Mouse (Mus musculus) v-Abl transformed pro-B cells (cell line): ENCODE results near the gene Unc45b.
"Not testable (repeated sequence)": the region's sequence is repeated elsewhere in the genome, so short reads cannot be mapped to it uniquely, and the experiment has no call there.

ENCODE experiments used
- in situ Hi-C, 2 experiments: fragments of 400-800 bp; cut with MboI; formaldehyde crosslinking; loops; one replicate each; pipeline ENCODE4 v1.15.1; 2025; ENCODE audit not compliant: unreplicated experiment in 2 of 2

The Unc45b gene

GRCm38 (mm10) chr11:82931161-82931560, 20.8 kb downstream of the Unc45b start:
- in situ Hi-C loops = not testable (repeated sequence)

GRCm38 (mm10) chr11:82931671-82932450, 21.5 kb downstream of the Unc45b start:
- in situ Hi-C loops = not testable (repeated sequence)

- in situ Hi-C loops = no loop called here
Observed at GRCm38 (mm10) chr11:82933186-82933585, 22.8 kb downstream of the Unc45b start.

DNA sequence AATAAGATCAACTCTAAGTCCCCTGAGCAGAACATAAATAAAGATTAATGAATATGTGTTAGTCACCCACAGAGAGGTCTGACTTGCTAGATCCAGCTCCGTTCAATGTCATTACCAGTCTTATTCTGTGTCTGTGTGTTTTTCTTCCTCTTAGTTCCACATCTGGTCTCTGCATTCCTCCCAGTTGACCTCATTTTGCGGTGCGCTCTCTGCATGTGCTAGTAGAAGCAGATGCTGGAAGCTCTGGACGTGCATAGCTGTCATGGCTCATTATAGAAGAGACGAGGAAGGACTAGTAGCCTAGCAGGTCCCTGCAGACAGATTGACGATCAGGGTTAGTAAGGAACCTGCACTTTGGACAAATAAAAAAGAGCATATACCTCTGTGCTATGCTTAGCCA, 33.0 kb downstream of the Unc45b start:
- in situ Hi-C loops = no loop called here

DNA sequence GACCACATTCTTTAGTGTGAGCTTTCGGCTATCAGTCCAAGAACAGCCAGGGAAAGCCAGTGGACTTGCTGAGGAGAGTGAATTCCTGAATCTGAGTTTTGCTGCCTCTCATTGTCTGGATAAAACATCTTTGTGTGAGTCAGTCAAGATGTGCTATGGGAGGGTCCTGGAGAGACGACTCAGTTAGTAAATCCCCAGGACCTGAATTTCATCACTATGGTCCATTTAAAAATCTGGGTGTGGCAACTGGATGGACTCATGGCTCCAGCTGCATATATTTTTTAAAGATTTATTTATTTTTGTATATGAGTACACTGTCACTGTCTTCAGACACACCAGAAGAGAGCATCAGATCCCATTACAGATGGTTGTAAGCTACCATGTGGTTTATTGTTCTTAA, 35.3 kb downstream of the Unc45b start:
- in situ Hi-C loops = no loop called here

DNA sequence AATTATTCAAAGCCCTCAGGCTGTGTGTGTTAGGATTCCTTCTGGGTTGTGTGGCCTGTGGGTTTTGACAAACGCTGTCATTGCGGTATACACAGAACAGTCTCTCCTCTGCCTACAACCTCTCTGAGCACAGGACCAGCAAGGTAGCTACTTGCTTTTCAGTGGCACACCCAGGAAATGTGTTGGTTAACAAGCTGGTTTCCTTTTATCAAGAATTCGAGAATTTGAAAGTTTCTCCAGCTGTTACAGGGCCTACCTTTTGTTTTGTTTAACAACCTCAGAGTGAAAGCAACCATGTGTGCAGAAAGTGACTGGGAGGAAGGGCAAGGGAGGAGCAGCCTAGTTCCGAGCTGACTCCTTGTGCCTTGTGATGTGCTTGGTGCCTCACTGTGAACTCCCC, 37.1 kb downstream of the Unc45b start:
- in situ Hi-C loops = no loop called here

DNA sequence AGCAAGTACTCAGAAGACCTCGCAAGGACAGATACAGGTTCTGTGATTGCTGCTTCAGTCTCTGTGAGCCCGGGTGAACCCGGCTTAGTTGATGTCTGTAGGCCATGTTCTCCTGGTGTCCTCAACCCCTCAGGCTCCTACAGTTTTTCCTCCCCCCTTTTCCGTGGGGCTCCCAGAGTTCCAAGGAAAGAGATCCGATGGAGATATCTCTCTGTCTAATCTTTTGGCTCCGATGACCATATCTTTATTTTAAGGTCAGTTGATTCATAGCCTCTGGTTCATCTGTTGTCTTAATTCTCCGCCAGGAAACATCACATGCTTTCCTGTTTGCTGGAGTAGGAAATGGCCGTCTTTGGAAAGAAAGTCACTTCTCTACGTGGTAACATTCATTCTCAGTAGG, 38.7 kb downstream of the Unc45b start:
- in situ Hi-C loops = no loop called here

DNA sequence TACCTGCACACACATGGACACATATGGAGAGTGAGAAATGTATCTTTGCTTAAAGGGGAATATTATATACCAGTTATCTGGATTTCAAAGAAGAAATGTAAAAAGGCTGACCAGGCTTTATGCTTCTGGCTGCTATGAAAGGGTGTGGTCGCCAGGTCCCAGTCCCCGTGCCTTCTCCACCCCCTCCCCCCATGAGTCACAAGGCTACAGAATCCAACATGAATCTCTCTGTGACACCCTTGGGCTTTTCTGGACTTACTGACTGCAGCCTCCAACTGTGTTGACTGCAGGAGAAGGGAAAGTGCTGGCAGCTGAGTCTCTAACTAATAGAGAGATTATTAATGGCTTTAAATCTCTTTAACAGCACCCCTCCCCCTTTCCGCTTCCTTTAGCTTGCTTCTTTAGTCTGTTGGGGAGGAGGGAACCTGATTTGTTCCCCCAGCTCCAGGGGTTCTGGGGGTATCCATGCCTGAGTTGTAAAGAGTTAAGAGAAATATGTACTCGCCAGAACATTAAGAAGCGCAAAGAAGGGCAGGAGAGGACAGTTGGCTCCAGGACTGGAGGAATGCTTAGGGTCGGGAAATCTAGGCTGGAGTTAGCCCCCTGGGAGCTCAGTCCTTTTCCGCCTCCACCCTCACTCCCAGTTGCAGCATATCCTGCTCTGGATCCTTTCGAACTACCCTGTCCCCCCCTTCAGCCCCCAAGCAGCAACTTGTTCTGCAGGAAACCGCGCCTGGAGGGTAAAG, 40.6 kb downstream of the Unc45b start, which contains the start of gene Slfn5:
Gene Slfn5, plus strand, starts transcription at position 614 of the 746 bp plus-strand sequence.
- in situ Hi-C loops = loop anchor here in 1 of 2 experiments (25.0 kb wide), 1 partner anchor 161 kb away; the partner anchor contains the start of gene Slfn1

- in situ Hi-C loops = loop anchor here in 1 of 2 experiments (25.0 kb wide), 1 partner anchor 160 kb away; the partner anchor contains the start of gene Slfn1
Observed at GRCm38 (mm10) chr11:82951865-82952611, 41.7 kb downstream of the Unc45b start.

GRCm38 (mm10) chr11:82952612-82953542, 42.5 kb downstream of the Unc45b start:
- in situ Hi-C loops = loop anchor here in 1 of 2 experiments (25.0 kb wide), 1 partner anchor 159 kb away; the partner anchor contains the start of gene Slfn1

DNA sequence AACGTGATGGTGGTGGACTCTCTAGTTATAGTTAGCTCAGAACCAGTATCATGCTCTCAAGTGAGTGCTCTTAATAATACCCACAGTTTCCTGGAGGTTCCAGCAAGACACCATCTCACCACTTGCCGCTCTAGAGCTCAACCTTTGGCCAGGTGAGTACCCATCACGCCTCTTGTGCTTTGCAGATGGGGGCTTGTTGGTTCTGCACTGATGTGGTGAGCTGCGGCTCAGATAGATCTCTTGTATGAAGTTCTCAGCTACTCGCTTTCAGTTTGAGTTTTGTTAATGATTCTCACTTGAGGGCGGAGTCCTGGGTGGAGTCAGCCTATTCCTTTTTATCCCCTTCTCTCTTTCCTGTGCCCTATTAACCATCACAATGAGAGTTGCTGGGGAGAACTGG, 44.3 kb downstream of the Unc45b start:
- in situ Hi-C loops = loop anchor here (5.0 to 25.0 kb wide), 2 partner anchors 37 to 158 kb away; partner anchors contain the start of gene Slfn1 (in 1 of the 2)

- in situ Hi-C loops = loop anchor here (5.0 to 25.0 kb wide), 2 partner anchors 40 to 155 kb away; partner anchors contain the start of gene Slfn1 (in 1 of the 2)
Observed at GRCm38 (mm10) chr11:82956925-82957324, 46.6 kb downstream of the Unc45b start.

- in situ Hi-C loops = loop anchor here (5.0 to 25.0 kb wide), 2 partner anchors 42 to 153 kb away; partner anchors contain the start of gene Slfn1 (in 1 of the 2)
Observed at GRCm38 (mm10) chr11:82959613-82960012, 49.3 kb downstream of the Unc45b start.

DNA sequence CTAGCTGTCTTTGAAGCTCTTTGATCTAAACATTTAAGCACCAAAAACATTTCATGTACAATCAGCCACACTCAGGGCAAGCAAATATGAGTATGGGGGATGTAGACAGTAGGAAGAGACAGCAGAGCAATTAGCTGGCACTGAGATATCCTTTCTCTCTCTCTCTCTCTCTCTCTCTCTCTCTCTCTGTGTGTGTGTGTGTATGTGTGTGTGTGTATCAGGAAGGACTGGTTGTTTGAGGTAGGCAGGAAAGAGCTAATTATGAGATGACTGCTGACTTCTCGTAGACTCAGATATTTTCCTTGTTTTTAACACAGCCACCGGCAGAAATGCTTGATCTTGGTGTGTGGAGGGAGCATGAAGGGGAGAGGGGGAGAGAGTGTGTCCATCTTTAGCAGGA, 51.4 kb downstream of the Unc45b start:
- in situ Hi-C loops = loop anchor here in 1 of 2 experiments (25.0 kb wide), 1 partner anchor 151 kb away; the partner anchor contains the start of gene Slfn1

GRCm38 (mm10) chr11:82962215-82962614, 51.9 kb downstream of the Unc45b start:
- in situ Hi-C loops = loop anchor here in 1 of 2 experiments (25.0 kb wide), 1 partner anchor 150 kb away; the partner anchor contains the start of gene Slfn1

GRCm38 (mm10) chr11:82970712-82971589, 60.6 kb downstream of the Unc45b start:
- in situ Hi-C loops = loop anchor here in 1 of 2 experiments (25.0 kb wide), 1 partner anchor 141 kb away; the partner anchor contains the start of gene Slfn1

GRCm38 (mm10) chr11:82971590-82971974, 61.2 kb downstream of the Unc45b start:
- in situ Hi-C loops = loop anchor here in 1 of 2 experiments (25.0 kb wide), 1 partner anchor 141 kb away; the partner anchor contains the start of gene Slfn1

GRCm38 (mm10) chr11:82973916-82974315, 63.6 kb downstream of the Unc45b start:
- in situ Hi-C loops = loop anchor here in 1 of 2 experiments (25.0 kb wide), 1 partner anchor 138 kb away; the partner anchor contains the start of gene Slfn1
